Mouse (Mus musculus): ENCODE measurements around the gene Ankrd6. TPM values are rescaled to one million over a fixed set of nuclear protein-coding genes. Genes with fewer than 3 reads are reported as not detected.

Gene Ankrd6
- polyA plus RNA-seq, 1 experiment from 2014 or later: 0.67 TPM

GRCm38 (mm10) chr4:32872189-32872749, 78.4 kb downstream of the Ankrd6 start:
- DNase-seq: no peak
- Histone ChIP-seq H3K9me3 (replicated peaks) (no peaks in the 10 kb centered on the region), H3K36me3 (no peaks in the 10 kb centered on the region), H3K27ac (no peak overlapping the region), H3K4me3 (replicated peaks) (no peak overlapping the region), H3K9ac (no peak overlapping the region), H3K4me1 (replicated peaks) (peaks cover 28% of the 10 kb centered on the region), H3K4me2 (no peak overlapping the region), H3K27me3 (0 out of 2 replicates have a peak, but pooled peaks cover 4% of the 10 kb centered on the region)
- 50% methylated on average over 8 of the region's 8 CpGs for WGBS (ENCODE audit: insufficient replicate concordance)
- no peak for ATAC-seq (ENCODE audit: low read depth)

GRCm38 (mm10) chr4:32869370-32869769, 81.3 kb downstream of the Ankrd6 start:
- H3K4me1 ChIP-seq (replicated peaks): peaks cover 45% of the 10 kb centered on the region
- H3K4me3 ChIP-seq (replicated peaks): no peak overlapping the region
- ATAC-seq (ENCODE audit: low read depth) (peak; percentile 33; the same call in 1 of the 2 replicates), DNase-seq (no peak)
- no peaks in the 10 kb centered on the region for H3K36me3 ChIP-seq
- H3K27ac ChIP-seq: no peak overlapping the region
- no peak overlapping the region for H3K9ac ChIP-seq
- peak overlapping the region; percentile 51 for H3K4me2 ChIP-seq
- H3K27me3 ChIP-seq: peaks cover 7% of the 10 kb centered on the region
- 28% methylated on average over 9 of the region's 9 CpGs for WGBS (ENCODE audit: insufficient replicate concordance)
- H3K9me3 ChIP-seq (replicated peaks): no peaks in the 10 kb centered on the region

GRCm38 (mm10) chr4:32868858-32869257, 81.8 kb downstream of the Ankrd6 start:
- Histone ChIP-seq H3K27me3 (peaks cover 13% of the 10 kb centered on the region), H3K9me3 (replicated peaks) (no peaks in the 10 kb centered on the region), H3K4me1 (replicated peaks) (peaks cover 50% of the 10 kb centered on the region), H3K9ac (no peak overlapping the region), H3K36me3 (no peaks in the 10 kb centered on the region), H3K4me2 (peak overlapping the region; percentile 51), H3K27ac (no peak overlapping the region), H3K4me3 (replicated peaks) (no peak overlapping the region)
- ATAC-seq (ENCODE audit: low read depth): peak; percentile 87
- 7% methylated on average over 8 of the region's 8 CpGs for WGBS (ENCODE audit: insufficient replicate concordance)
- DNase-seq: peak; percentile 48

- H3K36me3 ChIP-seq: no peaks in the 10 kb centered on the region
- H3K27ac ChIP-seq: no peak overlapping the region
- 37% methylated on average over 4 of the region's 4 CpGs for WGBS (ENCODE audit: insufficient replicate concordance)
- no peak for DNase-seq
- no peak overlapping the region for H3K9ac ChIP-seq
- no peak overlapping the region for H3K4me3 ChIP-seq (replicated peaks)
- no peak for ATAC-seq (ENCODE audit: low read depth)
- H3K9me3 ChIP-seq (replicated peaks): no peaks in the 10 kb centered on the region
- peaks cover 54% of the 10 kb centered on the region for H3K4me1 ChIP-seq (replicated peaks)
- peak overlapping the region; percentile 51 for H3K4me2 ChIP-seq
- H3K27me3 ChIP-seq: peaks cover 17% of the 10 kb centered on the region
Observed at GRCm38 (mm10) chr4:32868437-32868836, 82.2 kb downstream of the Ankrd6 start.

GRCm38 (mm10) chr4:32867460-32867859, 83.2 kb downstream of the Ankrd6 start:
- Histone ChIP-seq H3K4me3 (replicated peaks) (no peak overlapping the region), H3K4me2 (no peak overlapping the region), H3K27ac (no peak overlapping the region), H3K4me1 (replicated peaks) (peaks cover 64% of the 10 kb centered on the region), H3K9me3 (replicated peaks) (no peaks in the 10 kb centered on the region), H3K36me3 (no peaks in the 10 kb centered on the region), H3K9ac (no peak overlapping the region), H3K27me3 (peaks cover 21% of the 10 kb centered on the region)
- ATAC-seq (ENCODE audit: low read depth) (no peak), DNase-seq (peak; percentile 37)
- 64% methylated on average over 6 of the region's 6 CpGs for WGBS (ENCODE audit: insufficient replicate concordance)

- H3K36me3 ChIP-seq: no peaks in the 10 kb centered on the region
- H3K27ac ChIP-seq: no peak overlapping the region
- no peaks in the 10 kb centered on the region for H3K9me3 ChIP-seq (replicated peaks)
- no peak for DNase-seq
- no peak overlapping the region for H3K4me2 ChIP-seq
- H3K9ac ChIP-seq: no peak overlapping the region
- ATAC-seq (ENCODE audit: low read depth): no peak
- peaks cover 81% of the 10 kb centered on the region for H3K4me1 ChIP-seq (replicated peaks)
- no peak overlapping the region for H3K4me3 ChIP-seq (replicated peaks)
- peaks cover 21% of the 10 kb centered on the region for H3K27me3 ChIP-seq
- 78% methylated on average over 6 of the region's 6 CpGs for WGBS (ENCODE audit: insufficient replicate concordance)
Observed at GRCm38 (mm10) chr4:32864867-32865242, 85.8 kb downstream of the Ankrd6 start.

- H3K4me3 ChIP-seq (replicated peaks): no peak overlapping the region
- 67% methylated on average over 31 of the region's 31 CpGs for WGBS (ENCODE audit: insufficient replicate concordance)
Observed at GRCm38 (mm10) chr4:32864131-32864866, 86.3 kb downstream of the Ankrd6 start.

GRCm38 (mm10) chr4:32863447-32864130, 87.1 kb downstream of the Ankrd6 start:
- WGBS (ENCODE audit: insufficient replicate concordance): 43% methylated on average over 12 of the region's 12 CpGs
- DNase-seq: no peak
- Histone ChIP-seq H3K4me3 (replicated peaks) (peak overlapping the region; percentile 40), H3K36me3 (no peaks in the 10 kb centered on the region), H3K27ac (no peak overlapping the region), H3K9ac (no peak overlapping the region), H3K4me2 (peak overlapping the region; percentile 70), H3K4me1 (replicated peaks) (peaks cover 68% of the 10 kb centered on the region), H3K9me3 (replicated peaks) (no peaks in the 10 kb centered on the region), H3K27me3 (peaks cover 21% of the 10 kb centered on the region)
- no peak for ATAC-seq (ENCODE audit: low read depth)

More at GRCm38 (mm10) chr4:32864131-32864866, 86.3 kb downstream of the Ankrd6 start:
- H3K9ac ChIP-seq: no peak overlapping the region
- H3K4me1 ChIP-seq (replicated peaks): peaks cover 75% of the 10 kb centered on the region
- no peaks in the 10 kb centered on the region for H3K9me3 ChIP-seq (replicated peaks)
- DNase-seq: no peak
- H3K27me3 ChIP-seq: peaks cover 21% of the 10 kb centered on the region
- ATAC-seq (ENCODE audit: low read depth): no peak
- H3K36me3 ChIP-seq: no peaks in the 10 kb centered on the region
- no peak overlapping the region for H3K27ac ChIP-seq
- no peak overlapping the region for H3K4me2 ChIP-seq

GRCm38 (mm10) chr4:32862751-32863446, 87.7 kb downstream of the Ankrd6 start:
- no peak overlapping the region for H3K9ac ChIP-seq
- DNase-seq: peak; percentile 47
- peaks cover 21% of the 10 kb centered on the region for H3K27me3 ChIP-seq
- 21% methylated on average over 15 of the region's 15 CpGs for WGBS (ENCODE audit: insufficient replicate concordance)
- peaks cover 62% of the 10 kb centered on the region for H3K4me1 ChIP-seq (replicated peaks)
- peak overlapping the region; percentile 40 for H3K4me3 ChIP-seq (replicated peaks)
- peak overlapping the region; percentile 70 for H3K4me2 ChIP-seq
- H3K27ac ChIP-seq: no peak overlapping the region; the same call in 1 of the 2 replicates
- peak; percentile 54 for ATAC-seq (ENCODE audit: low read depth)
- no peaks in the 10 kb centered on the region for H3K36me3 ChIP-seq
- no peaks in the 10 kb centered on the region for H3K9me3 ChIP-seq (replicated peaks)

GRCm38 (mm10) chr4:32862011-32862750, 88.5 kb downstream of the Ankrd6 start:
- Histone ChIP-seq H3K36me3 (no peaks in the 10 kb centered on the region), H3K9me3 (replicated peaks) (no peaks in the 10 kb centered on the region), H3K4me2 (peak overlapping the region; percentile 70), H3K4me3 (replicated peaks) (peak overlapping the region; percentile 40), H3K4me1 (replicated peaks) (peaks cover 55% of the 10 kb centered on the region), H3K27me3 (peaks cover 21% of the 10 kb centered on the region), H3K27ac (peak overlapping the region; percentile 85), H3K9ac (peak overlapping the region; percentile 42; the same call in 1 of the 2 replicates)
- ATAC-seq (ENCODE audit: low read depth) (peak; percentile 87), DNase-seq (peak; percentile 78)
- 16% methylated on average over 15 of the region's 15 CpGs for WGBS (ENCODE audit: insufficient replicate concordance)

Data from liver, embryonic 13.5 days (tissue).